Mouse (Mus musculus) kidney, embryonic 16.5 days (tissue): ENCODE data around the gene Cacna1i. TPM values are rescaled to one million over a fixed set of nuclear protein-coding genes. Genes with fewer than 3 reads are reported as not detected.

Source experiments
- ATAC-seq: fragments of 200-750 bp; cut with Nextera tagmentation; 2 replicates; pipeline ENCODE4 v1.8.0; 2017; ENCODE audit warnings: moderate TSS enrichment; ENCODE audit not compliant: low FRiP score, low TSS enrichment
- H3K27ac ChIP-seq: fragments of 300-500 bp; sonication (generic); 2 replicates; pipeline ENCODE4 v1.5.1; 2014; ENCODE audit warnings: low read length
- H3K27me3 ChIP-seq: fragments of 300-500 bp; sonication (generic); 2 replicates; pipeline ENCODE4 v1.6.1; 2014; ENCODE audit warnings: low read length, control low read depth, mixed read lengths; ENCODE audit not compliant: insufficient read depth
- H3K36me3 ChIP-seq: fragments of 300-500 bp; sonication (generic); 2 replicates; pipeline ENCODE4 v1.6.1; 2014; ENCODE audit warnings: low read length, control low read depth, mixed read lengths; ENCODE audit not compliant: insufficient read depth
- H3K4me1 ChIP-seq: fragments of 300-500 bp; sonication (generic); 2 replicates; pipeline ENCODE4 v1.6.1; 2014; ENCODE audit warnings: low read length, control low read depth, mixed read lengths; ENCODE audit not compliant: insufficient read depth
- H3K4me2 ChIP-seq: fragments of 300-500 bp; sonication (generic); replicated peaks from 2 replicates; pipeline ENCODE4 v1.6.1; 2014; ENCODE audit warnings: low read depth, low read length
- H3K4me3 ChIP-seq: fragments of 300-500 bp; sonication (generic); 2 replicates; pipeline ENCODE4 v1.5.1; 2014; ENCODE audit warnings: mild to moderate bottlenecking, low read length
- H3K9ac ChIP-seq: fragments of 300-500 bp; sonication (generic); replicated peaks from 2 replicates; pipeline ENCODE4 v1.6.1; 2014; ENCODE audit warnings: low read length
- H3K9me3 ChIP-seq: fragments of 300-500 bp; sonication (generic); 2 replicates; pipeline ENCODE4 v1.6.1; 2016; ENCODE audit warnings: low read length, control low read depth
- WGBS: fragments of 180-500 bp; shearing (Covaris S2); extraction: QIAGEN DNeasy Blood & Tissue Kit; methylation state at CpG from one replicate; pipeline ENCODE4 v1.1.7; 2014; 5-methylcytosine and 5-hydroxymethylcytosine counted together
- polyA plus RNA-seq: library from polyadenylated mRNA; unstranded; fragments of >200 nt; fragmentation: Nextera tagmentation; extraction: Ambion mirVana; gene quantifications from 2 replicates; pipeline ENCODE4 v1.2.1, GENCODE M21; 2015

Cacna1i gene
- polyA plus RNA-seq, 1 experiment from 2014 or later = not detected

GRCm38 (mm10) chr15:80256656-80257601, 30.1 kb upstream of the Cacna1i start:
- H3K9me3 ChIP-seq = no peaks in the 10 kb centered on the region
- H3K9ac ChIP-seq = peak overlapping the region; percentile 100
- 55% methylated on average over 12 of the region's 12 CpGs for WGBS
- ATAC-seq = no peak
- peaks cover 27% of the 10 kb centered on the region for H3K36me3 ChIP-seq
- no peaks in the 10 kb centered on the region for H3K27me3 ChIP-seq
- peak overlapping the region; percentile 100 for H3K4me3 ChIP-seq
- H3K27ac ChIP-seq = peak overlapping the region; percentile 99
- H3K4me1 ChIP-seq = peaks cover 31% of the 10 kb centered on the region
- peak overlapping the region; percentile 73 for H3K4me2 ChIP-seq

GRCm38 (mm10) chr15:80257602-80258239, 29.3 kb upstream of the Cacna1i start:
- 28% methylated on average over 4 of the region's 4 CpGs for WGBS
- Histone ChIP-seq H3K36me3 (peaks cover 31% of the 10 kb centered on the region), H3K4me3 (peak overlapping the region; percentile 100), H3K9ac (peak overlapping the region; percentile 100), H3K9me3 (no peaks in the 10 kb centered on the region), H3K4me1 (peaks cover 32% of the 10 kb centered on the region), H3K4me2 (peak overlapping the region; percentile 73), H3K27ac (peak overlapping the region; percentile 99), H3K27me3 (no peaks in the 10 kb centered on the region)
- no peak for ATAC-seq

GRCm38 (mm10) chr15:80258240-80259170, 28.5 kb upstream of the Cacna1i start:
- no peak overlapping the region for H3K9ac ChIP-seq
- no peak overlapping the region for H3K4me3 ChIP-seq
- 62% methylated on average over 11 of the region's 11 CpGs for WGBS
- H3K4me2 ChIP-seq = no peak overlapping the region
- no peak for ATAC-seq
- no peaks in the 10 kb centered on the region for H3K27me3 ChIP-seq
- peaks cover 32% of the 10 kb centered on the region for H3K4me1 ChIP-seq
- H3K36me3 ChIP-seq = peaks cover 31% of the 10 kb centered on the region
- peak overlapping the region; percentile 99 for H3K27ac ChIP-seq
- H3K9me3 ChIP-seq = no peaks in the 10 kb centered on the region

GRCm38 (mm10) chr15:80259406-80260045, 27.5 kb upstream of the Cacna1i start:
- no peak overlapping the region for H3K27ac ChIP-seq
- no peaks in the 10 kb centered on the region for H3K27me3 ChIP-seq
- no peak for ATAC-seq
- H3K36me3 ChIP-seq = peaks cover 31% of the 10 kb centered on the region
- 80% methylated on average over 8 of the region's 8 CpGs for WGBS
- H3K4me1 ChIP-seq = peaks cover 25% of the 10 kb centered on the region
- no peak overlapping the region for H3K4me2 ChIP-seq
- H3K9me3 ChIP-seq = no peaks in the 10 kb centered on the region
- H3K9ac ChIP-seq = no peak overlapping the region
- no peak overlapping the region for H3K4me3 ChIP-seq

GRCm38 (mm10) chr15:80260677-80261076, 26.4 kb upstream of the Cacna1i start:
- no peak overlapping the region for H3K27ac ChIP-seq
- H3K36me3 ChIP-seq = peaks cover 31% of the 10 kb centered on the region
- no peak overlapping the region for H3K9ac ChIP-seq
- H3K4me3 ChIP-seq = no peak overlapping the region
- 8% methylated on average over 3 of the region's 3 CpGs for WGBS
- H3K27me3 ChIP-seq = no peaks in the 10 kb centered on the region
- no peak overlapping the region for H3K4me2 ChIP-seq
- H3K4me1 ChIP-seq = peaks cover 25% of the 10 kb centered on the region
- H3K9me3 ChIP-seq = no peaks in the 10 kb centered on the region
- ATAC-seq = no peak

- no peak for ATAC-seq
- H3K9ac ChIP-seq = no peak overlapping the region
- no peaks in the 10 kb centered on the region for H3K27me3 ChIP-seq
- no peaks in the 10 kb centered on the region for H3K9me3 ChIP-seq
- 75% methylated on average over 7 of the region's 7 CpGs for WGBS
- H3K4me2 ChIP-seq = no peak overlapping the region
- peaks cover 29% of the 10 kb centered on the region for H3K36me3 ChIP-seq
- H3K4me3 ChIP-seq = no peak overlapping the region
- no peak overlapping the region for H3K27ac ChIP-seq
- peaks cover 25% of the 10 kb centered on the region for H3K4me1 ChIP-seq
These were observed 25.9 kb upstream of the Cacna1i start for GRCm38 (mm10) chr15:80261100-80261499.

- Histone ChIP-seq H3K4me3 (peak within 1 kb of the TSS; percentile 93), H3K36me3 (peaks cover 6% of the 10 kb centered on the region; the same call in 1 of the 2 replicates), H3K4me2 (peak within 1 kb of the TSS; percentile 85), H3K27ac (peak within 1 kb of the TSS; percentile 8), H3K4me1 (peaks cover 12% of the 10 kb centered on the region), H3K27me3 (no peaks in the 10 kb centered on the region), H3K9ac (peak within 1 kb of the TSS; percentile 93), H3K9me3 (no peaks in the 10 kb centered on the region)
- peak; percentile 95 for ATAC-seq
- WGBS = under 1% methylated on average over 64 of the region's 66 CpGs
These were observed 23.1 kb upstream of the Cacna1i start, which contains the start of gene Rps19bp1 for GRCm38 (mm10) chr15:80263610-80264575. Rps19bp1 (minus strand) TSS chr15:80264315.

GRCm38 (mm10) chr15:80266281-80266680, 20.8 kb upstream of the Cacna1i start:
- Histone ChIP-seq H3K9ac (no peak overlapping the region), H3K27ac (no peak overlapping the region), H3K27me3 (no peaks in the 10 kb centered on the region), H3K4me1 (peaks cover 12% of the 10 kb centered on the region), H3K36me3 (0 out of 2 replicates have a peak, but pooled peaks cover 6% of the 10 kb centered on the region), H3K9me3 (peaks cover 8% of the 10 kb centered on the region; the same call in 1 of the 2 replicates), H3K4me2 (no peak overlapping the region), H3K4me3 (no peak overlapping the region)
- ATAC-seq = no peak; the same call in 1 of the 2 replicates
- 0% methylated on average over 2 of the region's 2 CpGs for WGBS
